In the genomic region with DNA sequence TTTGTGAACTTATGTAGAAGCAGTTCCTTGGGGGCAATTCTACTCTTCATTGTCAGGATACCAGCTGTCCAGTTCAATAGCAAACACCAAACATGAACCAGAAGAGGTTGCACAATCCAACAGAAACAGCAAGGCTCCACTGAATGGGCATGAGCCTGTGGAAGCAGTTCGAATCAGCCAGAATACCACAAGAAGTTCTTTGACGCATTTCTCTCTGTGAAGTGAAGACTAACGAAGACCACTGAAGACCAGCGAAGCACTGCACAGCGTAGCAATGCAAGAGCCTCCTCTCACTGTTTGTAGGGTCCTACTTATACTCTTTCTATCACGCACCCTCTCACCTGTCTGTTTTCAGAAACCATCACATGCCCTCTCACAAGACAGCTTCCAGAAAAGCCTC, we compare ENCODE assay signal across 34 mouse cellular contexts.
"Had no signal": no experiment of that assay in that cellular context is flagged by ENCODE, and none has a peak within 500 bp of the region (broad histone marks: within the 10 kb centered on the region; RNA-seq: fewer than 3 reads in every experiment).

No protein-coding gene starts in this region.

- H3K4me2 ChIP-seq: heart, embryonic 11.5 days; heart, embryonic 12.5 days; heart, embryonic 13.5 days; heart, embryonic 15.5 days; hindbrain, embryonic 12.5 days; hindbrain, embryonic 13.5 days; hindbrain, embryonic 14.5 days; hindbrain, embryonic 15.5 days; intestine, embryonic 15.5 days; kidney, embryonic 15.5 days had no signal

- H3K4me3 ChIP-seq: heart, embryonic 12.5 days; heart, embryonic 13.5 days; heart, embryonic 15.5 days; hindbrain, embryonic 10.5 days; hindbrain, embryonic 12.5 days; hindbrain, embryonic 13.5 days; hindbrain, embryonic 15.5 days; intestine, embryonic 15.5 days; kidney, embryonic 15.5 days; layer of hippocampus, adult 2 months had no signal

- H3K27me3 ChIP-seq: hindbrain, embryonic 12.5 days; hindbrain, embryonic 13.5 days; hindbrain, embryonic 15.5 days; intestine, embryonic 15.5 days; kidney, embryonic 15.5 days had no signal

- DNase-seq: heart, postnatal 10 days; heart, postnatal 14 days; heart, postnatal 36 days; heart, postnatal 4 days; kidney, adult 11 months; kidney, adult 18-20 months; kidney, adult 2 months; kidney, adult 8-10 months; kidney, adult 9 months; kidney, postnatal 10 days; kidney, postnatal 14 days; kidney, postnatal 25 days; kidney, postnatal 36 days; kidney, postnatal 4 days; layer of hippocampus, adult 9-11 months; layer of hippocampus, postnatal 36 days had no signal

- H3K4me1 ChIP-seq: intestine, embryonic 15.5 days had no signal

- H3K9me3 ChIP-seq: heart, embryonic 12.5 days; heart, embryonic 13.5 days; heart, embryonic 15.5 days; hindbrain, embryonic 10.5 days; hindbrain, embryonic 12.5 days; hindbrain, embryonic 13.5 days; hindbrain, embryonic 15.5 days; intestine, embryonic 15.5 days; kidney, embryonic 15.5 days had no signal

- H3K9ac ChIP-seq: heart, embryonic 12.5 days; heart, embryonic 13.5 days; heart, embryonic 15.5 days; hindbrain, embryonic 12.5 days; hindbrain, embryonic 13.5 days; hindbrain, embryonic 14.5 days; hindbrain, embryonic 15.5 days; intestine, embryonic 15.5 days; kidney, embryonic 15.5 days had no signal

- H3K36me3 ChIP-seq: heart, embryonic 12.5 days; heart, embryonic 13.5 days; heart, embryonic 15.5 days; hindbrain, embryonic 10.5 days; hindbrain, embryonic 12.5 days; hindbrain, embryonic 13.5 days; hindbrain, embryonic 15.5 days; intestine, embryonic 15.5 days; kidney, embryonic 15.5 days had no signal

- ATAC-seq: hindbrain, embryonic 16.5 days; hindbrain, postnatal 0 days; inflammation-experienced regulatory T-cells, adult 6 months; intestine, embryonic 15.5 days; intestine, embryonic 16.5 days; intestine, postnatal 0 days had no signal

- H3K27ac ChIP-seq: heart, embryonic 13.5 days; heart, embryonic 15.5 days; hindbrain, embryonic 10.5 days; hindbrain, embryonic 12.5 days; hindbrain, embryonic 13.5 days; hindbrain, embryonic 14.5 days; hindbrain, embryonic 15.5 days; hindbrain, postnatal 0 days; intestine, embryonic 15.5 days; kidney, embryonic 15.5 days; kidney, postnatal 0 days; layer of hippocampus, adult 2 months had no signal
